Mouse (Mus musculus) kidney, adult 8-10 months (tissue): Measurements from ENCODE around the gene Rpl10l.

Experiments used
- DNase-seq, 2 experiments: peaks; one replicate each; pipeline ENCODE4 v3.0.0; 2022

The Rpl10l gene

GRCm38 (mm10) chr12:66283991-66284622 lies at the start of gene Rpl10l:
Rpl10l (minus strand) TSS chr12:66284401.
- DNase-seq = no peak

- DNase-seq = no peak
Measured at GRCm38 (mm10) chr12:66275890-66276289, 8.3 kb downstream of the Rpl10l start.

- DNase-seq = no peak
Measured at GRCm38 (mm10) chr12:66245461-66246099, 38.6 kb downstream of the Rpl10l start.

- DNase-seq = no peak
Measured at GRCm38 (mm10) chr12:66234158-66234557, 50.0 kb downstream of the Rpl10l start.
